Mouse (Mus musculus) cortical plate, adult 2 months (tissue): ENCODE measurements at regions not wholly inside any gene's neighbourhood (a gene's known extent, or its start where the extent isn't known, plus 50 kb on each side); places are given as distances from the start of the nearest gene placed in this dataset.

Experiments
- CTCF ChIP-seq: fragments of 200-500 bp; IDR thresholded peaks from 2 replicates; pipeline ENCODE4 v1.5.1; 2011; ENCODE audit warnings: mild to moderate bottlenecking, control low read depth, low read length; ENCODE audit not compliant: insufficient read depth; ENCODE audit errors: extremely low read depth
- POLR2A ChIP-seq: fragments of 200-500 bp; IDR thresholded peaks from 2 replicates; pipeline ENCODE4 v1.6.1; 2011; ENCODE audit warnings: mild to moderate bottlenecking, low read length, control low read depth; ENCODE audit not compliant: insufficient read depth; ENCODE audit errors: extremely low read depth

GRCm38 (mm10) chr14:98863598-98863997 lies 130.5 kb downstream of the Rpl36a-ps1 start:
- TF ChIP-seq POLR2A = no peak
- no peak for TF ChIP-seq CTCF
